Mouse (Mus musculus) layer of hippocampus, adult 2 months (tissue): ENCODE data around the gene Spdef. TPM values are rescaled to one million over a fixed set of nuclear protein-coding genes. Genes with fewer than 3 reads are reported as not detected.

Experiments used
- DNase-seq, 2 experiments: peaks; one replicate each; pipeline ENCODE4 v3.0.0; 2022; ENCODE audit warnings: low spot score in 2 of 2
- H3K27ac ChIP-seq: fragments of 200-600 bp; 2 replicates; pipeline ENCODE4 v1.8.1; 2022
- H3K4me3 ChIP-seq: fragments of 200-600 bp; 2 replicates; pipeline ENCODE4 v1.8.1; 2022; ENCODE audit warnings: mild to moderate bottlenecking
- CTCF ChIP-seq: fragments of 200-600 bp; conservative IDR thresholded peaks from 2 replicates; pipeline ENCODE4 v1.8.1; 2022; ENCODE audit warnings: antibody characterized with exemption, mild to moderate bottlenecking, moderate library complexity
- total RNA-seq, 2 experiments: library from RNA; stranded (reverse); gene quantifications; 2 replicates each; pipeline ENCODE4 v1.2.3; 2021

Gene Spdef
- total RNA-seq, 2 experiments from 2014 or later: 0.59 to 0.61 TPM

- no peak overlapping the region for H3K4me3 ChIP-seq
- peak; percentile 72 for TF ChIP-seq CTCF
- no peak overlapping the region for H3K27ac ChIP-seq
- no peak for DNase-seq
Observed at GRCm38 (mm10) chr17:27718250-27718649, 10.5 kb downstream of the Spdef start.

GRCm38 (mm10) chr17:27716804-27717203 is 12.0 kb downstream of the Spdef start:
- H3K27ac ChIP-seq: no peak overlapping the region
- no peak for DNase-seq
- H3K4me3 ChIP-seq: no peak overlapping the region; the same call in 1 of the 2 replicates
- TF ChIP-seq CTCF: no peak

GRCm38 (mm10) chr17:27712832-27713231 is 15.9 kb downstream of the Spdef start:
- no peak overlapping the region for H3K4me3 ChIP-seq
- TF ChIP-seq CTCF: no peak
- peak overlapping the region; percentile 70 for H3K27ac ChIP-seq
- no peak for DNase-seq

- TF ChIP-seq CTCF: no peak
- DNase-seq: no peak
- Histone ChIP-seq H3K27ac (0 out of 2 replicates have a peak overlapping the region, but pooled peaks have one; percentile 69), H3K4me3 (no peak overlapping the region)
Observed at GRCm38 (mm10) chr17:27709650-27710049, 19.1 kb downstream of the Spdef start.

- TF ChIP-seq CTCF: peak; percentile 21; the same call in 1 of the 2 replicates
- Histone ChIP-seq H3K27ac (peak overlapping the region; percentile 72), H3K4me3 (peak overlapping the region; percentile 27; the same call in 1 of the 2 replicates)
- DNase-seq: peak; percentile 50 to 58
Observed at GRCm38 (mm10) chr17:27707954-27708661, 20.6 kb downstream of the Spdef start.

GRCm38 (mm10) chr17:27705661-27706060 is 23.1 kb downstream of the Spdef start:
- Histone ChIP-seq H3K27ac (no peak overlapping the region), H3K4me3 (no peak overlapping the region)
- TF ChIP-seq CTCF: no peak
- no peak for DNase-seq

GRCm38 (mm10) chr17:27703961-27704621 is 24.7 kb downstream of the Spdef start:
- H3K27ac ChIP-seq: peak overlapping the region; percentile 20; the same call in 1 of the 2 replicates
- TF ChIP-seq CTCF: no peak
- DNase-seq: peak in 1 of 2 experiments; percentile 68
- H3K4me3 ChIP-seq: no peak overlapping the region

- peak; percentile 91 for TF ChIP-seq CTCF
- peak overlapping the region; percentile 72 for H3K27ac ChIP-seq
- H3K4me3 ChIP-seq: peak overlapping the region; percentile 26; the same call in 1 of the 2 replicates
- no peak for DNase-seq
Observed at GRCm38 (mm10) chr17:27702518-27702917, 26.2 kb downstream of the Spdef start.

- no peak overlapping the region for H3K4me3 ChIP-seq
- H3K27ac ChIP-seq: peak overlapping the region; percentile 61; the same call in 1 of the 2 replicates
- no peak for DNase-seq
- TF ChIP-seq CTCF: no peak
Observed at GRCm38 (mm10) chr17:27701856-27702255, 26.9 kb downstream of the Spdef start.

- H3K27ac ChIP-seq: peak overlapping the region; percentile 61; the same call in 1 of the 2 replicates
Observed at GRCm38 (mm10) chr17:27700812-27701211, 27.9 kb downstream of the Spdef start.

GRCm38 (mm10) chr17:27699641-27700244 is 29.0 kb downstream of the Spdef start:
- DNase-seq: no peak
- H3K27ac ChIP-seq: no peak overlapping the region
- no peak overlapping the region for H3K4me3 ChIP-seq
- no peak for TF ChIP-seq CTCF

More at GRCm38 (mm10) chr17:27700812-27701211, 27.9 kb downstream of the Spdef start:
- DNase-seq: no peak
- no peak overlapping the region for H3K4me3 ChIP-seq
- TF ChIP-seq CTCF: no peak

- TF ChIP-seq CTCF: no peak
- no peak overlapping the region for H3K27ac ChIP-seq
- no peak for DNase-seq
- H3K4me3 ChIP-seq: no peak overlapping the region
Observed at GRCm38 (mm10) chr17:27690993-27691693, 37.6 kb downstream of the Spdef start.
